Mouse (Mus musculus) neural tube, embryonic 11.5 days (tissue): ENCODE measurements around the gene Mta2. TPM values are rescaled to one million over a fixed set of nuclear protein-coding genes. Genes with fewer than 3 reads are reported as not detected.
A peak's percentile ranks its signal among the peaks of the same experiment; 100 is the strongest.
"Not testable (repeated sequence)": the region's sequence is repeated elsewhere in the genome, so short reads cannot be mapped to it uniquely, and the experiment has no call there.

Source experiments
- ATAC-seq: fragments of 200-750 bp; cut with Nextera tagmentation; 2 replicates; pipeline ENCODE4 v1.8.0; 2017; ENCODE audit warnings: moderate number of reproducible peaks, mild to moderate bottlenecking, moderate TSS enrichment, moderate library complexity; ENCODE audit not compliant: insufficient read depth, low FRiP score, low TSS enrichment
- DNase-seq: peaks from one replicate; pipeline ENCODE4 v3.0.0-alpha.2; 2015; ENCODE audit warnings: low spot score
- H3K27ac ChIP-seq: fragments of 300-500 bp; sonication (generic); 2 replicates; pipeline ENCODE4 v1.5.1; 2014; ENCODE audit warnings: low read depth, mild to moderate bottlenecking, low read length
- H3K27me3 ChIP-seq: fragments of 300-500 bp; sonication (generic); 2 replicates; pipeline ENCODE4 v1.6.1; 2014; ENCODE audit warnings: mild to moderate bottlenecking, low read length, mixed read lengths; ENCODE audit not compliant: control insufficient read depth, insufficient read depth
- H3K36me3 ChIP-seq: fragments of 300-500 bp; sonication (generic); 2 replicates; pipeline ENCODE4 v1.6.1; 2014; ENCODE audit warnings: mild to moderate bottlenecking, low read length, moderate library complexity, mixed read lengths; ENCODE audit not compliant: control insufficient read depth, insufficient read depth
- H3K4me1 ChIP-seq: fragments of 300-500 bp; sonication (generic); 2 replicates; pipeline ENCODE4 v1.6.1; 2014; ENCODE audit warnings: low read length, mixed read lengths; ENCODE audit not compliant: control insufficient read depth, insufficient read depth
- H3K4me2 ChIP-seq: fragments of 300-500 bp; sonication (generic); 2 replicates; pipeline ENCODE4 v1.6.1; 2014; ENCODE audit warnings: low read depth, mild to moderate bottlenecking, moderate library complexity
- H3K4me3 ChIP-seq: fragments of 300-500 bp; sonication (generic); 2 replicates; pipeline ENCODE4 v1.5.1; 2014; ENCODE audit warnings: low read depth, low read length
- H3K9ac ChIP-seq: fragments of 300-500 bp; sonication (generic); 2 replicates; pipeline ENCODE4 v1.6.1; 2014; ENCODE audit warnings: mild to moderate bottlenecking, low read length
- H3K9me3 ChIP-seq: fragments of 300-500 bp; sonication (generic); 2 replicates; pipeline ENCODE4 v1.6.1; 2016; ENCODE audit warnings: low read length; ENCODE audit not compliant: control insufficient read depth
- WGBS: fragments of 180-500 bp; shearing (Covaris S2); extraction: QIAGEN DNeasy Blood & Tissue Kit; methylation state at CpG from one replicate; pipeline ENCODE4 v1.1.7; 2014; 5-methylcytosine and 5-hydroxymethylcytosine counted together
- polyA plus RNA-seq: library from polyadenylated mRNA; unstranded; fragments of >200 nt; fragmentation: Nextera tagmentation; extraction: Ambion mirVana; gene quantifications from 2 replicates; pipeline ENCODE4 v1.2.1, GENCODE M21; 2014

Gene Mta2
- polyA plus RNA-seq, 1 experiment from 2014 or later: 57.5 TPM

GRCm38 (mm10) chr19:8966590-8967372, 25.1 kb downstream of the Mta2 start, which contains the start of gene Eef1g:
Gene Eef1g (plus strand): TSS chr19:8967041.
- under 1% methylated on average over 52 of the region's 52 CpGs for WGBS

GRCm38 (mm10) chr19:8967373-8967743, 25.7 kb downstream of the Mta2 start:
- H3K36me3 ChIP-seq: peaks cover 36% of the 10 kb centered on the region
- ATAC-seq (no peak), DNase-seq (no peak)
- peak overlapping the region; percentile 92 for H3K4me3 ChIP-seq
- 0% methylated on average over 8 of the region's 8 CpGs for WGBS
- peak overlapping the region; percentile 93 for H3K9ac ChIP-seq
- H3K27ac ChIP-seq: peak overlapping the region; percentile 79
- H3K4me2 ChIP-seq: peak overlapping the region; percentile 85
- no peaks in the 10 kb centered on the region for H3K27me3 ChIP-seq
- no peaks in the 10 kb centered on the region for H3K9me3 ChIP-seq
- H3K4me1 ChIP-seq: no peaks in the 10 kb centered on the region

More at GRCm38 (mm10) chr19:8966590-8967372, 25.1 kb downstream of the Mta2 start, which contains the start of gene Eef1g:
- H3K4me3 ChIP-seq: peak within 1 kb of the TSS; percentile 92
- H3K9me3 ChIP-seq: no peaks in the 10 kb centered on the region
- peak within 1 kb of the TSS; percentile 79 for H3K27ac ChIP-seq
- no peaks in the 10 kb centered on the region for H3K27me3 ChIP-seq
- DNase-seq (peak; percentile 99), ATAC-seq (peak; percentile 98)
- H3K4me2 ChIP-seq: peak within 1 kb of the TSS; percentile 85
- no peaks in the 10 kb centered on the region for H3K4me1 ChIP-seq
- H3K9ac ChIP-seq: peak within 1 kb of the TSS; percentile 93
- H3K36me3 ChIP-seq: peaks cover 37% of the 10 kb centered on the region

- Histone ChIP-seq H3K4me3 (peak overlapping the region; percentile 92), H3K4me1 (no peaks in the 10 kb centered on the region), H3K9ac (peak overlapping the region; percentile 93), H3K27ac (no peak overlapping the region), H3K4me2 (peak overlapping the region; percentile 85), H3K27me3 (no peaks in the 10 kb centered on the region), H3K9me3 (no peaks in the 10 kb centered on the region), H3K36me3 (peaks cover 36% of the 10 kb centered on the region)
- 5% methylated on average over 9 of the region's 9 CpGs for WGBS
- ATAC-seq (no peak), DNase-seq (no peak)
Observed at GRCm38 (mm10) chr19:8967893-8968292, 26.2 kb downstream of the Mta2 start.

- H3K4me1 ChIP-seq, H3K9ac ChIP-seq, ATAC-seq, H3K9me3 ChIP-seq, DNase-seq, H3K4me3 ChIP-seq, H3K27me3 ChIP-seq, H3K4me2 ChIP-seq, H3K27ac ChIP-seq: not testable (repeated sequence)
- peaks cover 39% of the 10 kb centered on the region for H3K36me3 ChIP-seq
- 85% methylated on average over 8 of the region's 8 CpGs for WGBS
Observed at GRCm38 (mm10) chr19:8972491-8972890, 30.8 kb downstream of the Mta2 start.

- ATAC-seq: no peak
- Histone ChIP-seq H3K27me3 (no peaks in the 10 kb centered on the region), H3K36me3 (peaks cover 48% of the 10 kb centered on the region), H3K9me3 (no peaks in the 10 kb centered on the region), H3K4me2 (no peak overlapping the region), H3K4me1 (no peaks in the 10 kb centered on the region), H3K27ac (no peak overlapping the region), H3K4me3 (no peak overlapping the region), H3K9ac (no peak overlapping the region)
- WGBS: 86% methylated on average over 1 of the region's 1 CpGs
- no peak for DNase-seq
Observed at GRCm38 (mm10) chr19:8974638-8975037, 33.0 kb downstream of the Mta2 start.

GRCm38 (mm10) chr19:8975491-8975890, 33.8 kb downstream of the Mta2 start:
- Histone ChIP-seq H3K9ac (no peak overlapping the region), H3K4me2 (no peak overlapping the region), H3K27ac (no peak overlapping the region), H3K36me3 (peaks cover 42% of the 10 kb centered on the region), H3K4me3 (no peak overlapping the region), H3K9me3 (no peaks in the 10 kb centered on the region), H3K27me3 (no peaks in the 10 kb centered on the region), H3K4me1 (no peaks in the 10 kb centered on the region)
- 93% methylated on average over 2 of the region's 2 CpGs for WGBS
- DNase-seq: no peak
- ATAC-seq: no peak

- DNase-seq: peak; percentile 69
- H3K27ac ChIP-seq: no peak overlapping the region
- no peak overlapping the region for H3K4me3 ChIP-seq
- 50% methylated on average over 3 of the region's 3 CpGs for WGBS
- no peak overlapping the region for H3K4me2 ChIP-seq
- no peaks in the 10 kb centered on the region for H3K9me3 ChIP-seq
- H3K9ac ChIP-seq: no peak overlapping the region
- H3K27me3 ChIP-seq: no peaks in the 10 kb centered on the region
- H3K36me3 ChIP-seq: peaks cover 32% of the 10 kb centered on the region
- H3K4me1 ChIP-seq: no peaks in the 10 kb centered on the region
- no peak; the same call in 1 of the 2 replicates for ATAC-seq
Observed at GRCm38 (mm10) chr19:8976535-8976934, 34.9 kb downstream of the Mta2 start.

GRCm38 (mm10) chr19:8980771-8981170, 39.1 kb downstream of the Mta2 start:
- Histone ChIP-seq H3K9me3 (no peaks in the 10 kb centered on the region), H3K27me3 (no peaks in the 10 kb centered on the region), H3K9ac (no peak overlapping the region), H3K4me2 (no peak overlapping the region), H3K27ac (no peak overlapping the region), H3K4me1 (peaks cover 16% of the 10 kb centered on the region), H3K4me3 (no peak overlapping the region), H3K36me3 (peaks cover 13% of the 10 kb centered on the region)
- DNase-seq (no peak), ATAC-seq (no peak)
- 57% methylated on average over 5 of the region's 5 CpGs for WGBS
